Mouse (Mus musculus) CH12.LX (cell line): ENCODE data around the gene Btd.

Source experiments
- ETS1 ChIP-seq: conservative IDR thresholded peaks from 2 replicates; pipeline ENCODE4 v1.6.1; 2012; ENCODE audit warnings: low read depth, mild to moderate bottlenecking, inconsistent platforms, low read length, improper control_type of control experiment, moderate library complexity
- POLR2A ChIP-seq: IDR thresholded peaks from 2 replicates; pipeline ENCODE4 v1.6.1; 2011; ENCODE audit warnings: low read depth, mild to moderate bottlenecking, improper control_type of control experiment, low read length
- USF1 ChIP-seq: IDR thresholded peaks from 2 replicates; pipeline ENCODE4 v1.6.1; 2014; ENCODE audit warnings: low read depth, mild to moderate bottlenecking, inconsistent platforms, low read length, improper control_type of control experiment

- TF ChIP-seq POLR2A (no peak), USF1 (no peak), ETS1 (no peak)
These were observed 26.3 kb downstream of the Btd start for GRCm38 (mm10) chr14:31666931-31667705.
